Mouse (Mus musculus) layer of hippocampus, adult 2 months (tissue): Measurements from ENCODE around the gene Wdfy4. TPM values are rescaled to one million over a fixed set of nuclear protein-coding genes. Genes with fewer than 3 reads are reported as not detected.
A peak's percentile ranks its signal among the peaks of the same experiment; 100 is the strongest.

ENCODE experiments used
- DNase-seq, 2 experiments: peaks; one replicate each; pipeline ENCODE4 v3.0.0; 2022; ENCODE audit warnings: low spot score in 2 of 2
- H3K27ac ChIP-seq: fragments of 200-600 bp; 2 replicates; pipeline ENCODE4 v1.8.1; 2022
- H3K4me3 ChIP-seq: fragments of 200-600 bp; 2 replicates; pipeline ENCODE4 v1.8.1; 2022; ENCODE audit warnings: mild to moderate bottlenecking
- CTCF ChIP-seq: fragments of 200-600 bp; conservative IDR thresholded peaks from 2 replicates; pipeline ENCODE4 v1.8.1; 2022; ENCODE audit warnings: antibody characterized with exemption, mild to moderate bottlenecking, moderate library complexity
- total RNA-seq, 2 experiments: library from RNA; stranded (reverse); gene quantifications; 2 replicates each; pipeline ENCODE4 v1.2.3; 2021

The Wdfy4 gene
- total RNA-seq, 2 experiments from 2014 or later: 2.1 to 2.7 TPM

- Histone ChIP-seq H3K27ac (no peak overlapping the region), H3K4me3 (no peak overlapping the region)
- no peak for TF ChIP-seq CTCF
- DNase-seq: no peak
Measured at GRCm38 (mm10) chr14:33096462-33096861, 88.8 kb downstream of the Wdfy4 start.

GRCm38 (mm10) chr14:33083326-33083725 lies 102.0 kb downstream of the Wdfy4 start:
- no peak for TF ChIP-seq CTCF
- Histone ChIP-seq H3K4me3 (no peak overlapping the region), H3K27ac (no peak overlapping the region)
- DNase-seq: no peak

DNA sequence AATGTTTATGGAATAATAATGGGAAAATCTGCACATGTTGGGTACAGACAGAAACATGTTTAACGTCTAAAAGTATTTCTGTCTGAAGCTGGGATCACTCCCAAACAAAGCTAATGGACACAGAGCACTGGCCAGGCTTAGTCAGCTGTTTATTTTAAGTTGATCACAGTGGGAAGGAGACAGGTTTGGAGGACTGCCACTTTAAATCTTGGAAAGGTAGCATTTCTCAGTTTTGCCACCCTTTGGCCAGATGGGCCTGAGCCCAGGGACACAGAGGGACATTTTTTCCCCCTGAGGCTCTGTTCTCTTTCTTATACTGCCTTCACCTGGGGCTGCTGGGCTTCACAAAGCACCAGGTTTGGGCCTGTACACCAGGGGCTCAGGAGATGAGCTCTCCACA lies 103.0 kb downstream of the Wdfy4 start:
- H3K4me3 ChIP-seq: no peak overlapping the region
- H3K27ac ChIP-seq: no peak overlapping the region
- TF ChIP-seq CTCF: no peak
- no peak for DNase-seq

- DNase-seq: no peak
- H3K27ac ChIP-seq: no peak overlapping the region
Measured at GRCm38 (mm10) chr14:33081370-33081860, 103.9 kb downstream of the Wdfy4 start.

DNA sequence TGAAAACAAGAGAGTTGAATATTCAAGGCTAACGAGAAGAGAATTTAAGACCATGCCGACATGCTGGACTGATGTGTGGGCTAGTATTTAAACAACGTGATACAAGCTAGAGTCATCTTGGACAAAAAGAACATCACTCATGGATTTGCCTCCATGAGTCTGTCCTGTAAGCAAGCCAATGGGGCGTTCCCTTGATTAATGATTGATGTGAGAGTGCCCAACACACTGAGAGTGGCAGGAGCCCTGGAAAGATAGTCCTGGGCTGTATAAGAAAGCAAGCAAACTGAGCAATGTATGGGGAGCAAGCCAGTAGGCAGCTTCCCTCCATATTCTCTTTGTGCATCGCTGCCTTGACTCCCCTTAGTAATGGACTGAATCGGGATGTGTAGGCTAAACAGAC lies 106.7 kb downstream of the Wdfy4 start:
- DNase-seq: no peak
- Histone ChIP-seq H3K4me3 (no peak overlapping the region), H3K27ac (no peak overlapping the region)
- TF ChIP-seq CTCF: no peak

More at GRCm38 (mm10) chr14:33081370-33081860, 103.9 kb downstream of the Wdfy4 start:
- no peak overlapping the region for H3K4me3 ChIP-seq
- no peak for TF ChIP-seq CTCF

GRCm38 (mm10) chr14:33078110-33078509 lies 107.2 kb downstream of the Wdfy4 start:
- no peak for TF ChIP-seq CTCF
- H3K4me3 ChIP-seq: no peak overlapping the region
- DNase-seq: no peak
- H3K27ac ChIP-seq: no peak overlapping the region

GRCm38 (mm10) chr14:33073355-33073754 lies 112.0 kb downstream of the Wdfy4 start:
- no peak for DNase-seq
- TF ChIP-seq CTCF: no peak
- H3K27ac ChIP-seq: no peak overlapping the region
- H3K4me3 ChIP-seq: no peak overlapping the region

- H3K27ac ChIP-seq: no peak overlapping the region
- DNase-seq: no peak
- no peak overlapping the region for H3K4me3 ChIP-seq
- no peak for TF ChIP-seq CTCF
Measured at GRCm38 (mm10) chr14:33072351-33072750, 113.0 kb downstream of the Wdfy4 start.

DNA sequence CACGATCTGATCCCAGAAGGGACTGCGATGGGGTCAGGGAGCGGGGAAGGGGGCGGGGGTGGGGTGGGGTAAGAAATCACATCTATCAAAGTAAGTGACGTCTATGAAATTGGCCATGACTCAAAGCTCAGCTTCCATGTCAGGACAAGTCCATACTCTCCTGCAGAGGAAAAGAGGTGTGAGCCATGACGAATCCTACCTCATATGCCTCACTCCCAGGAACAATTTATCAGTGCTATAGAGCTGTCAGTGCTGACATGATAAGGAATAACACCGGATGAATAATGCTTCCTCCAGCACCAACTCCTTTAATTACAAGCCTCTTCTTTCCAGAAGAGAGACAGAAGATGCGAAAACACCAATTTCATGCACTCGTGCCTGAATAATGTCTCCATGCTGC lies 117.6 kb downstream of the Wdfy4 start:
- TF ChIP-seq CTCF: no peak
- Histone ChIP-seq H3K4me3 (no peak overlapping the region), H3K27ac (no peak overlapping the region)
- no peak for DNase-seq

- no peak overlapping the region for H3K27ac ChIP-seq
- no peak overlapping the region for H3K4me3 ChIP-seq
- no peak for DNase-seq
- no peak for TF ChIP-seq CTCF
Measured at GRCm38 (mm10) chr14:33062996-33063395, 122.3 kb downstream of the Wdfy4 start.

DNA sequence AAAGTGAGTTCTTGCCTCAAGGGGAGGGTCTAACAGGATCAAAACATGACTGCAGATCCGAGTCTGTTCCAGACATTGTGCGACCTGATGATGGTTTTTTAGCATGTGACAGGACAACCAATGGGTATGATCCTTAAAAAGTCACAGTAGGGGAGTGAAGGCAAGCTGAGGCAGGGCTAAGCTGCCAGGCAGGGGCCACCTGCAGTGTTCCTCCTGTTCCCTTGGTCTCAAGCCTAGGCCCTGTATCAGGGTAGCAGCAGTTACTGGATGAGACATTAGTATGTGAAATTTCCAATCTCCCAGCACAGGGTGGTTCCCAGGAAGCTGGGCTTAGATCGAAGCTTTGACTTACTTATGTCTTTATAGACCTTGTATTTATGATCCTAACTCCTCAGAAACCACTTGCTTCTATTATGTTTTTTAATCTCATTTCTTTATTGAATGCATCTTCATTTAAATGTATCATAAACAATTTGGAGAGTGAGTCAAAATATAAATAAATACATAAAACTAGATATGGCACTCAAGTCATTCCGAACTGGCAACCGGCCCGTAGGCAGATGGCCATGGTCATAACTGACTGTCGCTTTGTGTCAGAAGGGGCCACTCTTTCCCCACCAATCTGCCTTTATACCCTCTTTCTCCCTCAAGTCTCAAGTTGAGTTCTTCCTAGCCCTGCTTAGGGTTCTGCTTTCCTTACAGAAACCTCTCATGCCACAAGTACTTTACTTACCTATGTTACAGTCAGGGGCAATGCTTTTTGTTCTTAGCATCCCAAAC lies 126.2 kb downstream of the Wdfy4 start:
- no peak overlapping the region for H3K4me3 ChIP-seq
- DNase-seq: no peak
- no peak for TF ChIP-seq CTCF
- H3K27ac ChIP-seq: no peak overlapping the region

- DNase-seq: no peak
- TF ChIP-seq CTCF: no peak
- no peak overlapping the region for H3K27ac ChIP-seq
- no peak overlapping the region for H3K4me3 ChIP-seq
Measured at GRCm38 (mm10) chr14:33053441-33053840, 131.9 kb downstream of the Wdfy4 start.

- no peak overlapping the region for H3K4me3 ChIP-seq
- TF ChIP-seq CTCF: no peak
- H3K27ac ChIP-seq: no peak overlapping the region
- no peak for DNase-seq
Measured at GRCm38 (mm10) chr14:33045217-33045616, 140.1 kb downstream of the Wdfy4 start.

DNA sequence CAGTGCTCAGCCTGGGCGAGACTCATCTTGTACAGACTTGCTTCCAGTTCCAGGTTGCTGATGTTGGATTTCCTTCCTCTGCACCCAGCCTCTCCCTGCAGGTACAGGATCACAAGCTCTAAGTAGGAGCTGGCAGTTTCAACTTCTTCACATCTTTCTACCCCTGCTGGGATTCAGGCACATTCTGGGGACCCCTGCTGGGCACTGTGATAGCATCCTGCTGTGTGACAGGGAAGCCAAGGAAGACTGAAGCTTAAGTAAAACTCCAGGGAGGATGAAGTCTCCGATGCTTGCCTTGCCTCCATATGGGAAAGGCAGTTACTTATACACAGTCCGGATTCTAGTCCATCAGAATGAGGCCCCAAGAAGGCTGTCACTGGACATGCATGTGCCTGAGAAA lies 148.5 kb downstream of the Wdfy4 start:
- no peak overlapping the region for H3K4me3 ChIP-seq
- no peak for DNase-seq
- H3K27ac ChIP-seq: no peak overlapping the region
- TF ChIP-seq CTCF: peak; percentile 49

- TF ChIP-seq CTCF: no peak
- DNase-seq: no peak
- Histone ChIP-seq H3K27ac (no peak overlapping the region), H3K4me3 (no peak overlapping the region)
Measured at GRCm38 (mm10) chr14:33035386-33035785, 149.9 kb downstream of the Wdfy4 start.
